Mouse (Mus musculus) gastrocnemius, postnatal 36 days (tissue): ENCODE measurements around the gene Eif4a3. TPM values are rescaled to one million over a fixed set of nuclear protein-coding genes. Genes with fewer than 3 reads are reported as not detected.

Experiments
- DNase-seq, 2 experiments: peaks; one replicate each; pipeline ENCODE4 v3.0.0; 2022
- intact Hi-C: fragments of 180-260 bp; cut with DNase I; formaldehyde crosslinking; loops from one replicate; pipeline ENCODE4 v1.15.1; 2025
- long read RNA-seq, 2 experiments: library from polyadenylated mRNA; stranded (forward); transcript quantifications; one replicate each; pipeline ENCODE4 v2.0.0; 2021
- total RNA-seq, 2 experiments: library from RNA; stranded (reverse); gene quantifications; 2 replicates each; pipeline ENCODE4 v1.2.3; 2021

Eif4a3 gene
- 10 to 100 TPM; 30.0 to 35.2 TPM for total RNA-seq
- long read RNA-seq, experiment 1, transcript Eif4a3-201 (12 exons, 1,509 nt): major isoform, 56 of 67 reads
- long read RNA-seq, experiment 1, partial matches to known transcripts: 5 of 67 reads
- long read RNA-seq, experiment 1, other reads (novel, unspliced or antisense): 4 of 67 reads
- long read RNA-seq, experiment 2, transcript Eif4a3-201 (12 exons, 1,509 nt): major isoform, 53 of 66 reads
- long read RNA-seq, experiment 2, partial matches to known transcripts: 7 of 66 reads
- long read RNA-seq, experiment 2, other reads (novel, unspliced or antisense): 5 of 66 reads

- DNase-seq: peak; percentile 93 to 95
- intact Hi-C loops: loop anchor here (5.0 kb wide), 1 partner anchor 63 kb away; no protein-coding TSS in a partner anchor
Measured at GRCm38 (mm10) chr11:119299391-119300245, at the start of gene Eif4a3. Gene Eif4a3 (minus strand): TSS chr11:119300089.

GRCm38 (mm10) chr11:119347125-119347524 lies 47.2 kb upstream of the Eif4a3 start:
- intact Hi-C loops: no loop called here
- no peak for DNase-seq

GRCm38 (mm10) chr11:119344865-119345264 lies 45.0 kb upstream of the Eif4a3 start:
- no peak for DNase-seq
- intact Hi-C loops: no loop called here

- intact Hi-C loops: no loop called here
- no peak for DNase-seq
Measured at GRCm38 (mm10) chr11:119344178-119344577, 44.3 kb upstream of the Eif4a3 start.

GRCm38 (mm10) chr11:119339637-119340036 lies 39.7 kb upstream of the Eif4a3 start:
- intact Hi-C loops: loop anchor here (1.0 to 2.0 kb wide), 2 partner anchors 23 to 152 kb away; partner anchors contain the start of gene Endov
- DNase-seq: peak; percentile 48 to 67

GRCm38 (mm10) chr11:119339179-119339578 lies 39.3 kb upstream of the Eif4a3 start:
- intact Hi-C loops: loop anchor here (2.0 kb wide), 1 partner anchor 24 kb away; no protein-coding TSS in a partner anchor
- DNase-seq: no peak

- DNase-seq: no peak
- intact Hi-C loops: loop anchor here (2.0 kb wide), 1 partner anchor 24 kb away; no protein-coding TSS in a partner anchor
Measured at GRCm38 (mm10) chr11:119338271-119339059, 38.6 kb upstream of the Eif4a3 start.

- no peak for DNase-seq
- intact Hi-C loops: no loop called here
Measured at GRCm38 (mm10) chr11:119331970-119332369, 32.1 kb upstream of the Eif4a3 start.

GRCm38 (mm10) chr11:119330592-119330991 lies 30.7 kb upstream of the Eif4a3 start:
- intact Hi-C loops: no loop called here
- no peak for DNase-seq

- intact Hi-C loops: no loop called here
- DNase-seq: no peak
Measured at GRCm38 (mm10) chr11:119325068-119325467, 25.2 kb upstream of the Eif4a3 start.

- intact Hi-C loops: no loop called here
- DNase-seq: no peak
Measured at GRCm38 (mm10) chr11:119322521-119322920, 22.6 kb upstream of the Eif4a3 start.

GRCm38 (mm10) chr11:119316720-119317119 lies 16.8 kb upstream of the Eif4a3 start:
- peak in 1 of 2 experiments; percentile 48 for DNase-seq
- intact Hi-C loops: no loop called here

- intact Hi-C loops: no loop called here
- DNase-seq: no peak
Measured at GRCm38 (mm10) chr11:119314252-119314936, 14.5 kb upstream of the Eif4a3 start.

GRCm38 (mm10) chr11:119310621-119311020 lies 10.7 kb upstream of the Eif4a3 start:
- intact Hi-C loops: no loop called here
- DNase-seq: no peak

- DNase-seq: no peak
- intact Hi-C loops: no loop called here
Measured at GRCm38 (mm10) chr11:119307916-119308315, 8.0 kb upstream of the Eif4a3 start.

GRCm38 (mm10) chr11:119307658-119307867 lies 7.7 kb upstream of the Eif4a3 start, which contains the start of gene Card14:
Gene Card14 (plus strand): TSS chr11:119307768.
- DNase-seq: no peak
- intact Hi-C loops: no loop called here

GRCm38 (mm10) chr11:119306762-119307657 lies 7.1 kb upstream of the Eif4a3 start:
- DNase-seq: no peak
- intact Hi-C loops: no loop called here

GRCm38 (mm10) chr11:119304904-119305712 lies 5.2 kb upstream of the Eif4a3 start:
- DNase-seq: peak in 1 of 2 experiments; percentile 25
- intact Hi-C loops: loop anchor here (5.0 kb wide), 1 partner anchor 57 kb away; no protein-coding TSS in a partner anchor
